Mouse (Mus musculus) liver, embryonic 16.5 days (tissue): ENCODE measurements at regions not wholly inside any gene's neighbourhood (a gene's known extent, or its start where the extent isn't known, plus 50 kb on each side); places are given as distances from the start of the nearest gene placed in this dataset.

ENCODE experiments used
- ATAC-seq: fragments of 200-750 bp; cut with Nextera tagmentation; 2 replicates; pipeline ENCODE4 v1.8.0; 2017; ENCODE audit warnings: low read depth, mild to moderate bottlenecking, moderate number of reproducible peaks, moderate library complexity
- H3K27ac ChIP-seq: fragments of 300-500 bp; sonication (generic); 2 replicates; pipeline ENCODE4 v1.5.1; 2014; ENCODE audit warnings: mild to moderate bottlenecking, low read length
- H3K27me3 ChIP-seq: fragments of 300-500 bp; sonication (generic); 2 replicates; pipeline ENCODE4 v1.6.1; 2014; ENCODE audit warnings: low read depth, low read length, mixed read lengths; ENCODE audit not compliant: control insufficient read depth, insufficient read depth
- H3K36me3 ChIP-seq: fragments of 300-500 bp; sonication (generic); 2 replicates; pipeline ENCODE4 v1.6.1; 2014; ENCODE audit warnings: mild to moderate bottlenecking; ENCODE audit not compliant: control insufficient read depth, insufficient read depth
- H3K4me1 ChIP-seq: fragments of 300-500 bp; sonication (generic); 2 replicates; pipeline ENCODE4 v1.6.1; 2014; ENCODE audit warnings: low read depth, low read length, mixed read lengths; ENCODE audit not compliant: control insufficient read depth
- H3K4me2 ChIP-seq: fragments of 300-500 bp; sonication (generic); 2 replicates; pipeline ENCODE4 v1.6.1; 2014; ENCODE audit warnings: low read depth, low read length, mixed read lengths
- H3K4me3 ChIP-seq: fragments of 300-500 bp; sonication (generic); 2 replicates; pipeline ENCODE4 v1.5.1; 2014; ENCODE audit warnings: low read depth, mild to moderate bottlenecking, low read length
- H3K9ac ChIP-seq: fragments of 300-500 bp; sonication (generic); 2 replicates; pipeline ENCODE4 v1.6.1; 2014; ENCODE audit warnings: low read depth, low read length
- H3K9me3 ChIP-seq: fragments of 300-500 bp; sonication (generic); replicated peaks from 2 replicates; pipeline ENCODE4 v1.6.1; 2016; ENCODE audit warnings: low read length; ENCODE audit not compliant: control insufficient read depth
- WGBS: fragments of 180-500 bp; shearing (Covaris S2); extraction: QIAGEN DNeasy Blood & Tissue Kit; methylation state at CpG from one replicate; pipeline ENCODE4 v1.1.7; 2014; ENCODE audit not compliant: insufficient replicate concordance; 5-methylcytosine and 5-hydroxymethylcytosine counted together

DNA sequence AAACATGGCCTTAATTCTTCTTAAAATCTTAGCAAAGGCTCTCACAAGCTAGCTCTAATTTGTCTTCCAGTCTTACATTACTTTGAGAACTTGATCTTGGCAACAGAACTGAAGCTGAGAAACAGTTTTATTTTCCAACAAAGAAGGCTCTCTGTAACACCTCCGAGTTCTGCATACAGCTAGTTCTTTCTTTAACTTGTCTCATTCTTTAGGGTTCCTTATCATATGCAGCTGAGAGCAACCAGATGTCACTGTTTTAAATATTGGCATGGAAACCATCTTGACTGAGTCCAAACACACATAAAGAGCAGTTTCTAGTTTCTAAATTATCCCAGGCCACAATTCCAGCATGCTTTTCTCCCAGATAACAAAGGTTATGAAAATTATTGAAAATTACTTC, 969.9 kb downstream of the Diaph3 start:
- Histone ChIP-seq H3K36me3 (no peaks in the 10 kb centered on the region), H3K27me3 (no peaks in the 10 kb centered on the region), H3K9ac (no peak overlapping the region), H3K9me3 (no peaks in the 10 kb centered on the region), H3K4me2 (no peak overlapping the region), H3K4me3 (no peak overlapping the region), H3K4me1 (no peaks in the 10 kb centered on the region), H3K27ac (no peak overlapping the region)
- ATAC-seq = no peak
- WGBS = 51% methylated on average over 1 of the region's 1 CpGs

DNA sequence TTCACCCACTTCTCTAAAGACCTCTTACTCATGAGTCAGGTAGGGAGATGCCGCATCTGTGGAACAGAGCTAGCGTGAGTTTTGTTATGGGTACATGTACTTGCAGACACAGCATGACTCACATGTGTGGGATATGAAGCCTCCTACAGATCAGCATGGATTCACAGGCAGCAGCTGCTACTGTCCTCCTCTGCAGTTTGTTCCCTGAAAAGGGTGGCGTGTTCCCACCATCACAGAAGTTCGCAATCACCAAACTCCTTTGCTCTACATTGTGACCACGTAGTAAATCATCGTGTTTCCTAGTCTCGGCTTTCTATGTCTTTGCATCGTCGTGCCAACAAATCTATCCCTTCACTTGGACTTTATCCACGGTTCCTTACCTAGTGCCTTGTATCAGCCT, 981.9 kb downstream of the Diaph3 start:
- Histone ChIP-seq H3K4me2 (no peak overlapping the region), H3K4me1 (no peaks in the 10 kb centered on the region), H3K4me3 (no peak overlapping the region), H3K27me3 (no peaks in the 10 kb centered on the region), H3K9me3 (no peaks in the 10 kb centered on the region), H3K36me3 (no peaks in the 10 kb centered on the region), H3K9ac (no peak overlapping the region), H3K27ac (no peak overlapping the region)
- no peak for ATAC-seq
- 69% methylated on average over 10 of the region's 10 CpGs for WGBS

DNA sequence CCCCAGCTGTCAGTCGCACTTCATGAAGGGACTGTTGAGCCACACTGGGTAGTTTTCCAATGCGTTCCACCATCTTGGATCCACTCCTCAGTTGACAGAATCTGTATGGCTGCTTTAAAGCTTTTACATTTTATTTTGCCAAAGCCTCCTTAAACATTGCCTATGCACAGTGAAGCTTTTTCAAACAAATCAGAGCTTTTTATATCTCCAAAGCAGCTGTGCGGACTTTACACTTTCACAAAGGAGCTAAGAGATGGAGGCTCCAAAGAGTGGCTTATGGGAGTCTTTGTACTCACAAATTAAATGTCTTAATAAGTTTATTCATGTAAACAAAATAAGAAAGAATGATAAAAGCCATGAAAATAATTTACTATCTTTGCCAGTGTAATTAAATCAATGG, 986.3 kb downstream of the Diaph3 start:
- H3K27ac ChIP-seq = no peak overlapping the region
- H3K4me3 ChIP-seq = no peak overlapping the region
- H3K4me1 ChIP-seq = no peaks in the 10 kb centered on the region
- H3K36me3 ChIP-seq = no peaks in the 10 kb centered on the region
- no peaks in the 10 kb centered on the region for H3K9me3 ChIP-seq
- H3K27me3 ChIP-seq = no peaks in the 10 kb centered on the region
- H3K4me2 ChIP-seq = no peak overlapping the region
- 67% methylated on average over 3 of the region's 3 CpGs for WGBS
- H3K9ac ChIP-seq = no peak overlapping the region
- no peak for ATAC-seq

DNA sequence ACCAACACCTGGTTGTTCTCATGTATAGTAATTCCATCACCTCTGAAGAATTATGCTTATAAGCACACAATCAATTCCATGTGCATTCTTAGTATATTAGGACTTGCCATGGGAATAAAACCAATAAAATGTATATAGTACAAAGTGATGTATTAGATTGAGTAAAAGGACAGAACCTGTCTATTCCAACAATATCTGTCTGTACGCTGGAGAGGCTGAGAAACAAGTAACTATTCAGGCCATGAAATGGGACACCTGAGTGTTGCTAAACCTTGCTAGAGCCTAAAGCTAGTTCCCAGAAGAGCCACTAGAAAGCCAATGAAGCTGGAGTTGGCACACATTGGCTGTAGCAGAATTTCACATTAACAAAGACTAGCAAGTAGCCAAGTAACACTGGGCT, 989.8 kb downstream of the Diaph3 start:
- Histone ChIP-seq H3K9me3 (no peaks in the 10 kb centered on the region), H3K27me3 (no peaks in the 10 kb centered on the region), H3K36me3 (no peaks in the 10 kb centered on the region), H3K4me3 (no peak overlapping the region), H3K27ac (no peak overlapping the region), H3K9ac (no peak overlapping the region), H3K4me2 (no peak overlapping the region), H3K4me1 (no peaks in the 10 kb centered on the region)
- ATAC-seq = no peak
- WGBS = 71% methylated on average over 1 of the region's 1 CpGs

DNA sequence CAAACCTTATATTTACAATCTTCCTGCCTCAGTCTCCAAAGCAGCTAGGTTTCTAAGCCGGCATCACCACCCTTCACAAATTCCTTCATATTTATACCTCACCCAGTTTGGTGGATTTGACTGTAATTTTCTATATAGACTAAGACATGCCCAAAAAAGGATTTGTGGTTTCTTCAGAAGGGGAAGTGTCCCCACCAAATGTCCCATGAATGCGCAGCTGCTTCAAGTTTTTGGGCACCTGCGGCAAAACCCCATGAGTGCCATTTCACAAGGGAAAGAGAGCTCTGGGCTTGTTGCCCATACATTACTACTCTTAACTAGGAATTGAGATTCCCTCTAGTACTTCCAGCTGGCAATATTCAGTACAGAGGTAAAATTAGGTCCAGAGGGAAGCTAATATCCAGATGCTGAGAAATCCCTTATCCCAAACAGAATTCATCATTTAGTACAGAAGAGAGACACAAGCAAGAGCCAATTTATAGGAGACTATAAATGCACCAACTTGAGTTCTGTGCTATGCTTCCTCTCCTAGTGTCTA, 990.6 kb downstream of the Diaph3 start:
- no peaks in the 10 kb centered on the region for H3K36me3 ChIP-seq
- no peak overlapping the region for H3K4me3 ChIP-seq
- no peak overlapping the region for H3K9ac ChIP-seq
- H3K27ac ChIP-seq = no peak overlapping the region
- no peak for ATAC-seq
- H3K4me2 ChIP-seq = no peak overlapping the region
- H3K9me3 ChIP-seq = no peaks in the 10 kb centered on the region
- 61% methylated on average over 3 of the region's 3 CpGs for WGBS
- H3K27me3 ChIP-seq = no peaks in the 10 kb centered on the region
- no peaks in the 10 kb centered on the region for H3K4me1 ChIP-seq

DNA sequence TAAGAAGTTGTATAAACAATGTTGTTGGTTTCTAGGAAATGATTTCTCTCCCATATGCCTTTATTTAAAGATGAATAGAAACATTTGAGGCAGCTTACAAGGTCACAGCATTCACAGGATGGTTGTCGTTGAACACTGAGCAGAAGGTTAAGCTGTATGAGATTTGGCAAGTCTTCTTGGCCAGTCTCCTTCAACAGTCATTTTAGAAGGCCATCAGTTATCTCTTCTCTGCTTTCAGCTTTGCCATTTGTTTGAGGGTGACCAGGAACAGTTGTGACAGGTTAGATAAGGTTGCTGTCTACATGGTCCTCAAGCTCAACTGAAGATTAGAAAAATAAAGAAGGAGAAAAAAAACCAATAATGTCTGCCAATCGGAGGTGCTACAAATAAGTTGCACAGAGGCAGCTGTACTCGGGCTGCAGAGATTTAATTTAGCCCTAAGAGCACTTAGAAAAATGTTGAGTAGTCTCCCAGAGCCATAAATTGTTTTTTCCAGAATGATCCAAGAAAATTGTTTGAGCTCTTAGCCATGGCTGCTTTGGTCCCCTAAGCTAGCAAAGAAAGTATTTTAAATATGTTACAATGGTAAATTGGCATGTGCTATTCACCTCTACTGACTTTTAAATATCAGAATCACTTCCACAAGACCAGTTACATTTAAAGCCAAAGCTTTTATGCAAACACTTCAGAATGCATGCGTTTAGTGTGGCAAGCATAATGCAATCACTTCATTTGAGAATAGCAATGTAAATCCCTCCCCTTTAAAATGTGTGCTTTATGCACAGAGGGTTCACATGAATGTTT, 1025.6 kb downstream of the Diaph3 start:
- no peak overlapping the region for H3K4me2 ChIP-seq
- no peaks in the 10 kb centered on the region for H3K27me3 ChIP-seq
- H3K36me3 ChIP-seq = no peaks in the 10 kb centered on the region
- 43% methylated on average over 4 of the region's 4 CpGs for WGBS
- no peak overlapping the region for H3K27ac ChIP-seq
- no peak overlapping the region for H3K4me3 ChIP-seq
- no peak overlapping the region for H3K9ac ChIP-seq
- H3K4me1 ChIP-seq = no peaks in the 10 kb centered on the region
- H3K9me3 ChIP-seq = no peaks in the 10 kb centered on the region
- no peak for ATAC-seq

DNA sequence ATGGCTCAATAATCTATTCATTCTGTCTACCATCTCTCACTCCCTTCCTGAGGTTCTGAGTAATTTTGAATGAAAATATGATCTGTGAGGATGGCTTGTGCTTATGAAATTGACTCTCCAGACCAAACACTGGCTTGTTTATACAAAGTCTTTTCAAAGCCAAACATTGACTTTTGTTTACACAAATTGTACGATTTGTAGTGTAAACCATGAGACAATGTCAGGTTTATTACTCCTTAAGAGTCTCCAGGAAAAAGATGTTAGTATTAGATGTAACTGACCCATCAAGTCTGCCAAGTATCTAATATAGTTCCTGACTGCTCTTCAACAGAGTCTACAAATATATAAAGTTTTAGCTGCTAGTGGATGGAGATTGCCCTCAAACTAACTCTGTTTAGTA, 1039.5 kb downstream of the Diaph3 start:
- H3K9me3 ChIP-seq = no peaks in the 10 kb centered on the region

DNA sequence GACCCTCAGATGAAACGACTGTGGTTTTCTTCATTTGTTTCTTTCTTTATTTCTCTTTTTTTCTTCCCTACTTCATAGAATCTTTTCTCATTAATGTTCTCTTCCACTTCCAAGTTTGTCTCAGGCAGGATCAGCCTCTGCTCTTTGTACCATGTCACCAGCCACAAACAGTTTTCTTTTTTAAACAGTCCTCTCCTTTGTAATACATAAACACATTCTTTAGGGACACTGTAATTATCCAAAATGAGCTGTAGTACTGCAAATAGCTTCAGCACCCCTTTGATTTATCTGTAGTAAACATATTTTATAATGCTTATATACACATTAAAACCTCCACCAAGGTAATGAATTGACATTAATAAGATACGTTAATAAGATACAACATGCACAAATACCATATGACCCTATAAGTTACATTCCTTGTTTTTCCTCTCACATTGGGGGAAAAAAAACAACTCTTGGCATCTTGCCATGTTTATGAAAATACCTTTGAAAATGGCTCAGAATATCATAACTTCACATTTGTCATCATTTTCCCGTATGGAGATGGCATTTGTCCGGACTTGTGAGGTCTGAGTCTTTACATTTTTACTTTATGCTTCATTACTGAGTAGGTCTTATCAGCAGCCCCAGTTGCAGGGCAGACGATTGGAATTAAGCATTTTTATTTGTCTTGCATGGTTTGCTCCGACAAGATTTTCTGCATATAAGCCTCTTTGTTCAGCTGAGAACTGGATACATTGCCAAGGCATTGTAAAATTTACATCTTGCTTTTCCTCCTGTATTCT, 1070.5 kb downstream of the Diaph3 start:
- Histone ChIP-seq H3K4me1 (no peaks in the 10 kb centered on the region), H3K9ac (no peak overlapping the region), H3K4me3 (no peak overlapping the region), H3K9me3 (no peaks in the 10 kb centered on the region), H3K27me3 (no peaks in the 10 kb centered on the region), H3K27ac (no peak overlapping the region), H3K4me2 (no peak overlapping the region), H3K36me3 (no peaks in the 10 kb centered on the region)
- 53% methylated on average over 6 of the region's 6 CpGs for WGBS
- no peak for ATAC-seq

More for the DNA sequence above, 1039.5 kb downstream of the Diaph3 start:
- Histone ChIP-seq H3K27ac (no peak overlapping the region), H3K27me3 (no peaks in the 10 kb centered on the region), H3K4me2 (no peak overlapping the region), H3K36me3 (no peaks in the 10 kb centered on the region), H3K9ac (no peak overlapping the region), H3K4me1 (no peaks in the 10 kb centered on the region), H3K4me3 (no peak overlapping the region)
- 54% methylated on average over 1 of the region's 1 CpGs for WGBS
- ATAC-seq = no peak

DNA sequence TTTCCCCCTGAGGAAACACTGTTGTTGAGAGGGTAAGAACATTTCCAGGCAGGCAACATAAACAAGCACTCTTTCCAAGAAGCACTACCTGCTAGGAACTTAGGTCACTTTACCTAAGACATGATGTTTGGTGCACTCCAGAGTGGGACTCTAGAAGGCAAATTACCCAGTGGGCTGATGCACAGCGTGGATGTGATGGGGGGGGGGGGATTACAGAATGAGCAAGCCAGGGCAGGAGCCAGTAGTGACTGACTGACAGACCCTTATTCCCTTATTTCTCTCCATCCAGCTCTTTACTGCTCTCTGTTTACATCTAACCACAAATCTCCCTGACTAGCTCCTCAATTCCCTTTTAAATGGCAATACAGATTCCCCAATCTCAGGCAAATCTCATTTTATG, 1071.7 kb downstream of the Diaph3 start:
- no peak for ATAC-seq
- Histone ChIP-seq H3K9ac (no peak overlapping the region), H3K4me3 (no peak overlapping the region), H3K4me1 (no peaks in the 10 kb centered on the region), H3K27me3 (no peaks in the 10 kb centered on the region), H3K9me3 (no peaks in the 10 kb centered on the region), H3K4me2 (no peak overlapping the region), H3K27ac (no peak overlapping the region), H3K36me3 (no peaks in the 10 kb centered on the region)
- 18% methylated on average over 1 of the region's 1 CpGs for WGBS
